Mouse (Mus musculus) CH12F3 (cell line): Measurements from ENCODE around the gene Fbxl15.

ENCODE experiments used
- in situ Hi-C: fragments of 300-500 bp; cut with MboI; formaldehyde crosslinking; loops from 2 replicates; pipeline ENCODE4 v1.14.3; 2020; ENCODE audit warnings: low sequenced_read_pairs

The Fbxl15 gene

GRCm38 (mm10) chr19:46308303-46308702, 19.7 kb upstream of the Fbxl15 start:
- in situ Hi-C loops = no loop called here

- in situ Hi-C loops = no loop called here
Observed at GRCm38 (mm10) chr19:46308706-46309435, 19.1 kb upstream of the Fbxl15 start.

GRCm38 (mm10) chr19:46309651-46310305, 18.2 kb upstream of the Fbxl15 start:
- in situ Hi-C loops = no loop called here

- in situ Hi-C loops = no loop called here
Observed at GRCm38 (mm10) chr19:46310312-46310865, 17.6 kb upstream of the Fbxl15 start.

GRCm38 (mm10) chr19:46311341-46311740, 16.6 kb upstream of the Fbxl15 start:
- in situ Hi-C loops = no loop called here

GRCm38 (mm10) chr19:46312566-46312965, 15.4 kb upstream of the Fbxl15 start:
- in situ Hi-C loops = no loop called here

- in situ Hi-C loops = no loop called here
Observed at GRCm38 (mm10) chr19:46313116-46313515, 14.9 kb upstream of the Fbxl15 start.

GRCm38 (mm10) chr19:46313591-46313990, 14.4 kb upstream of the Fbxl15 start:
- in situ Hi-C loops = no loop called here

- in situ Hi-C loops = no loop called here
Observed at GRCm38 (mm10) chr19:46314151-46314601, 13.8 kb upstream of the Fbxl15 start.

GRCm38 (mm10) chr19:46314872-46315742, 12.9 kb upstream of the Fbxl15 start:
- in situ Hi-C loops = no loop called here

- in situ Hi-C loops = no loop called here
Observed at GRCm38 (mm10) chr19:46315752-46316610, 12.0 kb upstream of the Fbxl15 start.

GRCm38 (mm10) chr19:46316846-46317545, 11.0 kb upstream of the Fbxl15 start:
- in situ Hi-C loops = no loop called here

- in situ Hi-C loops = no loop called here
Observed at GRCm38 (mm10) chr19:46317546-46317885, 10.5 kb upstream of the Fbxl15 start.

GRCm38 (mm10) chr19:46318031-46318471, 9.9 kb upstream of the Fbxl15 start:
- in situ Hi-C loops = no loop called here

- in situ Hi-C loops = no loop called here
Observed at GRCm38 (mm10) chr19:46318586-46319378, 9.2 kb upstream of the Fbxl15 start.

GRCm38 (mm10) chr19:46320076-46320785, 7.8 kb upstream of the Fbxl15 start:
- in situ Hi-C loops = no loop called here

GRCm38 (mm10) chr19:46321101-46321943, 6.7 kb upstream of the Fbxl15 start:
- in situ Hi-C loops = no loop called here
